In genomic region chr9:111383046-111383445, GRCm38 (mm10) we compare ENCODE assay signal across 29 mouse cellular contexts. TPM values are rescaled to one million over a fixed set of nuclear protein-coding genes. Genes with fewer than 3 reads are reported as not detected.
DNase-seq lines count a peak whose midpoint lies in the region; ATAC-seq and TF ChIP-seq lines count a peak whose summit lies in the region.
"Had no signal": no experiment of that assay in that cellular context is flagged by ENCODE, and none has a peak within 500 bp of the region (broad histone marks: within the 10 kb centered on the region; RNA-seq: fewer than 3 reads in every experiment).

No protein-coding gene starts in this region.

- peak; percentile 45 to 70 for DNase-seq in cerebellum, postnatal 14 days
- DNase-seq in cerebellum, adult 11 months = no peak
- no peak for DNase-seq in hindbrain, postnatal 0 days (ENCODE audit: low spot score)
- no peak for DNase-seq in midbrain, postnatal 0 days (ENCODE audit: low spot score)
- no peak for DNase-seq in midbrain, embryonic 10.5 days (ENCODE audit: low spot score)
- no peak for DNase-seq in urinary bladder, postnatal 10 days (ENCODE audit: low spot score)
- DNase-seq: adrenal gland, postnatal 10 days; adrenal gland, postnatal 36 days; B cell, adult 2 months; cerebellum, adult 2 months; cerebellum, adult 9-11 months; embryo, embryonic 11 days; gastrocnemius, postnatal 10 days; gastrocnemius, postnatal 36 days had no signal

- ATAC-seq in hindbrain, postnatal 0 days = no peak
- no peak for ATAC-seq in hindbrain, embryonic 16.5 days
- no peak for ATAC-seq in midbrain, postnatal 0 days (ENCODE audit: low FRiP score)
- ATAC-seq: inflammation-experienced regulatory T-cells, adult 6 months; intestine, embryonic 16.5 days had no signal

- no peaks in the 10 kb centered on the region; the same call in 1 of the 2 replicates for H3K36me3 ChIP-seq in hindbrain, postnatal 0 days (ENCODE audit: insufficient read depth, low read length)
- H3K36me3 ChIP-seq in hindbrain, embryonic 16.5 days (ENCODE audit: control insufficient read depth, insufficient read depth, low read length) = no peaks in the 10 kb centered on the region
- peaks cover 5% of the 10 kb centered on the region; the same call in 1 of the 2 replicates for H3K36me3 ChIP-seq in midbrain, postnatal 0 days (ENCODE audit: insufficient read depth, low read length)
- H3K36me3 ChIP-seq in midbrain, embryonic 10.5 days = no peaks in the 10 kb centered on the region
- H3K36me3 ChIP-seq: embryonic facial prominence, embryonic 10.5 days; embryonic facial prominence, embryonic 13.5 days; forebrain, embryonic 12.5 days; G1E; hindbrain, embryonic 12.5 days had no signal

- no peaks in the 10 kb centered on the region for H3K9me3 ChIP-seq in hindbrain, postnatal 0 days (ENCODE audit: low read length)
- H3K9me3 ChIP-seq in hindbrain, embryonic 16.5 days (ENCODE audit: control insufficient read depth, low read length) = no peaks in the 10 kb centered on the region
- no peaks in the 10 kb centered on the region for H3K9me3 ChIP-seq in midbrain, postnatal 0 days (ENCODE audit: low read length)
- H3K9me3 ChIP-seq in midbrain, embryonic 10.5 days (replicated peaks) = no peaks in the 10 kb centered on the region
- H3K9me3 ChIP-seq: embryonic facial prominence, embryonic 10.5 days; embryonic facial prominence, embryonic 13.5 days; forebrain, embryonic 12.5 days; hindbrain, embryonic 12.5 days; hindbrain, embryonic 15.5 days had no signal

- no peaks in the 10 kb centered on the region for H3K27me3 ChIP-seq in hindbrain, postnatal 0 days (ENCODE audit: insufficient read depth, low read length)
- H3K27me3 ChIP-seq in hindbrain, embryonic 16.5 days (replicated peaks; ENCODE audit: control insufficient read depth, insufficient read depth, low read length) = no peaks in the 10 kb centered on the region
- no peaks in the 10 kb centered on the region for H3K27me3 ChIP-seq in midbrain, postnatal 0 days (ENCODE audit: insufficient read depth, low read length)
- H3K27me3 ChIP-seq in midbrain, embryonic 10.5 days (ENCODE audit: low read depth, poor library complexity, severe bottlenecking) = no peaks in the 10 kb centered on the region
- H3K27me3 ChIP-seq: CH12.LX; embryonic facial prominence, embryonic 13.5 days; forebrain, embryonic 12.5 days; hindbrain, embryonic 12.5 days; hindbrain, embryonic 15.5 days; Patski had no signal

- no peak for TF ChIP-seq CTCF in hindbrain, postnatal 0 days (IDR thresholded peaks at IDR 0.05; ENCODE audit: low read depth)
- no peak for TF ChIP-seq CTCF in midbrain, postnatal 0 days (IDR thresholded peaks at IDR 0.05)

- H3K27ac ChIP-seq in hindbrain, postnatal 0 days = peak overlapping the region; percentile 41; the same call in 1 of the 2 replicates
- H3K27ac ChIP-seq in hindbrain, embryonic 16.5 days (ENCODE audit: low read depth, low read length) = no peak overlapping the region
- H3K27ac ChIP-seq in midbrain, postnatal 0 days (ENCODE audit: low read depth, low read length) = peak overlapping the region; percentile 51; the same call in 1 of the 2 replicates
- H3K27ac ChIP-seq in midbrain, embryonic 10.5 days (replicated peaks) = no peak overlapping the region
- H3K27ac ChIP-seq: embryonic facial prominence, embryonic 10.5 days; embryonic facial prominence, embryonic 13.5 days; forebrain, embryonic 12.5 days; hindbrain, embryonic 12.5 days had no signal

- no peak overlapping the region for H3K4me2 ChIP-seq in hindbrain, postnatal 0 days (ENCODE audit: low read depth, low read length)
- H3K4me2 ChIP-seq in hindbrain, embryonic 16.5 days (ENCODE audit: low read length) = no peak overlapping the region
- H3K4me2 ChIP-seq in midbrain, postnatal 0 days (ENCODE audit: low read depth, low read length, poor library complexity, severe bottlenecking) = no peak overlapping the region
- H3K4me2 ChIP-seq: embryonic facial prominence, embryonic 13.5 days; forebrain, embryonic 12.5 days; hindbrain, embryonic 12.5 days; hindbrain, embryonic 15.5 days had no signal

- WGBS in hindbrain, postnatal 0 days = 87% methylated on average over 3 of the region's 3 CpGs
- 91% methylated on average over 3 of the region's 3 CpGs for WGBS in hindbrain, embryonic 16.5 days
- WGBS in midbrain, postnatal 0 days = 81% methylated on average over 3 of the region's 3 CpGs
- WGBS in midbrain, embryonic 10.5 days = 86% methylated on average over 3 of the region's 3 CpGs

- no peak overlapping the region for H3K9ac ChIP-seq in hindbrain, postnatal 0 days (replicated peaks; ENCODE audit: low read length)
- H3K9ac ChIP-seq in hindbrain, embryonic 16.5 days (ENCODE audit: low read depth, low read length) = no peak overlapping the region
- no peak overlapping the region for H3K9ac ChIP-seq in midbrain, postnatal 0 days (replicated peaks; ENCODE audit: low read length, poor library complexity, severe bottlenecking)
- H3K9ac ChIP-seq: embryonic facial prominence, embryonic 13.5 days; forebrain, embryonic 12.5 days; hindbrain, embryonic 12.5 days; hindbrain, embryonic 15.5 days had no signal

- no peak overlapping the region for H3K4me3 ChIP-seq in hindbrain, postnatal 0 days (ENCODE audit: low read length)
- H3K4me3 ChIP-seq in hindbrain, embryonic 16.5 days (ENCODE audit: low read length) = no peak overlapping the region
- no peak overlapping the region for H3K4me3 ChIP-seq in midbrain, postnatal 0 days (ENCODE audit: low read depth, low read length)
- H3K4me3 ChIP-seq in midbrain, embryonic 10.5 days = no peak overlapping the region
- H3K4me3 ChIP-seq: embryonic facial prominence, embryonic 10.5 days; embryonic facial prominence, embryonic 13.5 days; erythroblast, embryonic 14.5 days; forebrain, embryonic 12.5 days; hindbrain, embryonic 12.5 days; hindbrain, embryonic 15.5 days had no signal

- H3K4me1 ChIP-seq in hindbrain, postnatal 0 days (ENCODE audit: insufficient read depth, low read length) = peaks cover 10% of the 10 kb centered on the region; the same call in 1 of the 2 replicates
- H3K4me1 ChIP-seq in hindbrain, embryonic 16.5 days (ENCODE audit: control insufficient read depth, insufficient read depth, low read depth, low read length) = peaks cover 11% of the 10 kb centered on the region
- H3K4me1 ChIP-seq in midbrain, postnatal 0 days (ENCODE audit: insufficient read depth, low read length) = no peaks in the 10 kb centered on the region; the same call in 1 of the 2 replicates
- peaks cover 11% of the 10 kb centered on the region for H3K4me1 ChIP-seq in midbrain, embryonic 10.5 days
- H3K4me1 ChIP-seq: embryonic facial prominence, embryonic 10.5 days had no signal

RNA-seq across cellular contexts. Expression of gene Dclk3, which starts 55.8 kb away (rescaled TPM):
- 9.2 and 13.1 TPM in 2 replicates for total RNA-seq in hindbrain, postnatal 0 days (2014; rRNA removed)
- polyA plus RNA-seq in hindbrain, postnatal 0 days (2015; fragmentation: Nextera tagmentation; extraction: Ambion mirVana) = 8.8 and 9.9 TPM in 2 replicates
- 6.8 and 8.0 TPM in 2 replicates for polyA plus RNA-seq in hindbrain, embryonic 16.5 days (2015; fragmentation: Nextera tagmentation; extraction: Ambion mirVana)
- total RNA-seq in midbrain, postnatal 0 days (2014; rRNA removed) = 10.5 and 10.7 TPM in 2 replicates
- polyA plus RNA-seq in midbrain, postnatal 0 days (2015; fragmentation: Nextera tagmentation; extraction: Ambion mirVana) = 6.5 and 7.4 TPM in 2 replicates
- polyA plus RNA-seq in midbrain, embryonic 10.5 days (2016; fragmentation: Nextera tagmentation; extraction: Ambion mirVana) = 0.15 and 0.21 TPM in 2 replicates
- total RNA-seq: common myeloid progenitor, adult 5-6 weeks; granulocyte monocyte progenitor cell, adult 5-6 weeks; hematopoietic stem cell, adult 5-6 weeks had no signal
- polyA plus RNA-seq: erythroblast, embryonic 14.5 days; G1E; inflammation-experienced regulatory T-cells, adult 6 months had no signal

Comparison
In these comparisons a context has a peak if more than half of its experiments do, and no peak if none do; other contexts are left out.
1. DNase-seq: peak in cerebellum, postnatal 14 days (2 of 2); none in cerebellum, adult 11 months (single experiment), hindbrain, postnatal 0 days (single experiment), midbrain, postnatal 0 days (single experiment), midbrain, embryonic 10.5 days (single experiment) and urinary bladder, postnatal 10 days (single experiment).
2. H3K27ac ChIP-seq: peak in hindbrain, postnatal 0 days (single experiment) and midbrain, postnatal 0 days (single experiment); none in hindbrain, embryonic 16.5 days (single experiment) and midbrain, embryonic 10.5 days (single experiment).